Mouse (Mus musculus) R1 (cell line): ENCODE data around the gene Ercc1.

Experiments
- DNase-seq: peaks from one replicate; pipeline ENCODE4 v3.0.0-alpha.2; 2018; ENCODE audit warnings: low read depth, low spot score

Ercc1 gene

GRCm38 (mm10) chr7:19337122-19337521 lies 7.5 kb upstream of the Ercc1 start:
- DNase-seq, result no peak

DNA sequence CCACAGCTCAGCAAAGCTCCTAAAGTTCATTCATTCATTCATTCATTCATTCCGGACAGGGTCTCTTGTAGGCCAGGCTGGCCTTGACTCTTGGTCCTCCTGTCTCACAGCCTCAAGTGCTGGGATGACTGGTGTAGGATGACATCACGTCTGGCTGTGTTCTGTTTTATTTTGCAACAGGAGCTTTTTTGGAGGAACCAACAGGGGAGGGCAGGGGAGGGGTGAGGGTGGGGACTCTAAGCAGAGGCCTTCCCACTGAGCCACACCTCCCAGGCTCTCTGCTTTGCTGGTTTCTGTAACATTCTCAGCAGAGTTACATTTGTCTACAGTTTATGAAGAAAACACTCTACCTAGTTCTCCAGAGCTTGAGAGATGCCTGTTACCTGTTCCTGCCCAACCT lies 6.5 kb upstream of the Ercc1 start:
- DNase-seq, result no peak

- no peak for DNase-seq
These were observed 6.0 kb upstream of the Ercc1 start for GRCm38 (mm10) chr7:19338596-19338995.

- peak; percentile 49 for DNase-seq
These were observed 3.3 kb upstream of the Ercc1 start for GRCm38 (mm10) chr7:19341250-19341649.

GRCm38 (mm10) chr7:19341761-19342409 lies 2.7 kb upstream of the Ercc1 start:
- peak; percentile 78 for DNase-seq

DNA sequence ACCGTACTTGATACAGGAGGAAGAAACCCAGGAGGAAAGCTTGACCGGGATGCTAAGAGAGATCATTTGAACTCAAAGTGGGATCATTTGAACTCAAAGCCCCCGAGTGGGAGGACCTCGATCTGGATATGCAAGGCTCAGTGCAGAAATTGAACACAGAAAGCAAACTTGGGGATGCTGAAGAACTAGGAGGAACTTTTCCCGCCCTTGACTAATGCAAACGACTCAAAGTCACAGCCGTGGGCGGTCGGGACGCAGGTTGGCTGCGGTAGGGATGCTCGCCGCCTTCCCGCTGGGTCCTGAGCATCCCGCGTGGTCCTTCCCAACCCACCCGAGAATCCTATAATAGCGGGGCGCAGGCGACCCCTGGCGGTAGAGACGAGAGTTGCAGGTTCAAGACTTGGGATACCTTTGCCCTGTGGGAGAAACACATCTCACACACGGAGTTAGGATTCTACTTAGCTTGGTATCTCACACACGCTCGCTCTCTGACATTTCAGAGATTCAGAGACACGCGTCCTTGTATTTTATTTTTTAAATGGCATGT lies 2.0 kb upstream of the Ercc1 start:
- DNase-seq, result peak; percentile 18

DNA sequence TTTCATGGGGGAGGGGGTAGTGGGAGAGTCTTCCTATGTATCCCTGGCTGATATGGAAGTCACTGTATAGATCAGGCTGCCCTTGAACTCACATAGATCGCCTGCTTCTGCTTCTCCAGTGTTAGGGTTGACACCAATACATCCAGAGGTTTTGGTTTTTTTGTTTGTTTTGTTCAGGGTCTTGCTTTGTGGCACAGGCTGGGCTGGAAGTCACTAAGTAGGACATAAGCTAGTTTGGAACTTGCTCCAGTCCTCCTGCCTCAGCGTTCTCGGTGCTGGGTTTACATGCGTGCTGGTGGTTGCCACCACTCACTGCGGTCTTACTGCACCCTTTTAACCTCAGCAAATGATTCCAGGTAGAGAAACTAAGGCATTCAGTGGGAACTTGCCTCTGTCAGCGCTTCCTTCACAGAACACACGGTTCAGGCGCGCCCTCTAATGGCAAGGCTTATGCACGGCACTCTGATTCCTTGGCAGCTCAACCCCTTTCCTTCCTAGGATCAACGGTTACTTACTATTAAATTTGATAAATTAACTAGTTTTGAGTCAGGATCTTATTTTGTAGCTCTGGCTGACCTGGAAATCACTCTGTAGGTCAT lies 1.3 kb upstream of the Ercc1 start:
- DNase-seq, result peak; percentile 90

GRCm38 (mm10) chr7:19344938-19345471 lies 427 bp downstream of the Ercc1 start:
- DNase-seq, result peak; percentile 100

DNA sequence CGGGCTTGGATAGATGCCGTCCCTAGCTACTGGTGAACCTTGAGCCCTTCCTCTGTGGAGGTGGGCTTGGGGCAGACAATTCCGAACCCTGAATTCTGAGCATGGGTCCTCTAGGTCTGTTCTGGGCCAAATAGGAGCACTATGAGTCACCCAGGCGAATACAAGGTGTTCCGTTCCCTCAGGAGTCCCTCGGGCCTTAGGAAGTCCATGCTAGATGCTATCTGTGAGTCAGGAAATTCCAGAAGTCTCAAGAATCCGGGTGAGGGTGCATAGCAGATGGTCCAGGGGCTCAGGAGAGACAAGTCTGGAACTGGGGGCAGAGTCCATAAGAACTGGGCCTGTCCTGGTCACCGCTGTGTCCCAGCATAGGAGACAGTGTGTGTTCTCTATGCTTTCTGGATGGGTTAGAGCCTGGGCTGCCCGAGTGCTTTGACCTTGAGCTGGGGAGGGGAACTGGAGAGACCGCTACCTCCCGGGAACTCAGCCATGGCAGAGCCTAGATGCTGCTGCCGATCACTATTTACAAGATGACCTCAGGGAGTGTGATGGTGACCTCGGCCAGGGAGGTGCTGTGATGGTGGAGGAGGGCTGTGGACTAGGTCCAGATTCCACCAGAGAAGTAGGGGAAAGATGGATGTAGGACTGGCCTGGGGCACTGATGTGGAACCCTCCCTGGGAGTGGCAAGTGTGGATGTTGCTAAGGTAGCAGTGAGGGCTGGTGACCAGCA lies 4.8 kb downstream of the Ercc1 start:
- DNase-seq, result no peak

DNA sequence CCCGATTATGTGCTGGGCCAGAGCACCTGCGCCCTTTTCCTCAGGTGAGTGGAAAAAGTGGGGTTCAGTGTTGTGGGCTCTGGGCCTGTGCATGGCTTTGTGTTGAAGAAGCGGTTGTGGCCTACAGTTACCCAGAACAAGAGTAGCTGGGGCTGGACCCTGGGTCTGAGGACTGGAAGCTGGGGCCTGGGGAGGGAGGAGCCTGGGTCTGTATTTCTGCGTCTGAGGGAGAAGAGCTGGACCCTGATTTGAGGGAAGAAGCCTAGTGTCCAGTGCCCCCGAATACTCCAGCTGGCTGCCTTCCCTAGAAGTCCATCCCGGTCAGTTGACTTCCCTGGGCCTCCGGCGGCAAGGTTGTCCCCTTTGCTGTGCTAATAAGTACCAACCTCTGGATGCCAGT lies 5.6 kb downstream of the Ercc1 start:
- DNase-seq, result no peak

GRCm38 (mm10) chr7:19354991-19355390 lies 10.4 kb downstream of the Ercc1 start:
- no peak for DNase-seq

DNA sequence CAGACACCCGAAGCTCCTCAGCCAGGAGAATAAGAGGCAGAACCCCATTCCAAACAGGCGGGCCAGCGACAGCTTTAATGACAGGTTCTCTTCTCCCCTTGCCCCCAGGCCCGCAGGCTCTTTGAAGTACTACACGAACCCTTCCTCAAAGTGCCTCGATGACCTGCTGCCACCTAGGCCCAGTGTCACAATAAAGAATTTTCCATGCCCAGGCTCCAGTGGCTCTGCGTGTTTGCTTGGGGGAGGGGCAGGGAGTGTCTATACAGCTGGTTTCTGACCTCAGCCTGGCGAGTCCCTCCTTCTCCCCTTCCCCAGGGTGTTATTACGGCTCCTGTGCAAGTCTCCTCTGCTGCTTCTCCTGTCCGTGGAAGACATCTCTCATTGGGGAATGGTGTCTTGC lies 11.7 kb downstream of the Ercc1 start:
- no peak for DNase-seq

GRCm38 (mm10) chr7:19357381-19358375 lies 13.1 kb downstream of the Ercc1 start:
- no peak for DNase-seq

- DNase-seq, result no peak
These were observed 14.1 kb downstream of the Ercc1 start for GRCm38 (mm10) chr7:19358634-19359033.

DNA sequence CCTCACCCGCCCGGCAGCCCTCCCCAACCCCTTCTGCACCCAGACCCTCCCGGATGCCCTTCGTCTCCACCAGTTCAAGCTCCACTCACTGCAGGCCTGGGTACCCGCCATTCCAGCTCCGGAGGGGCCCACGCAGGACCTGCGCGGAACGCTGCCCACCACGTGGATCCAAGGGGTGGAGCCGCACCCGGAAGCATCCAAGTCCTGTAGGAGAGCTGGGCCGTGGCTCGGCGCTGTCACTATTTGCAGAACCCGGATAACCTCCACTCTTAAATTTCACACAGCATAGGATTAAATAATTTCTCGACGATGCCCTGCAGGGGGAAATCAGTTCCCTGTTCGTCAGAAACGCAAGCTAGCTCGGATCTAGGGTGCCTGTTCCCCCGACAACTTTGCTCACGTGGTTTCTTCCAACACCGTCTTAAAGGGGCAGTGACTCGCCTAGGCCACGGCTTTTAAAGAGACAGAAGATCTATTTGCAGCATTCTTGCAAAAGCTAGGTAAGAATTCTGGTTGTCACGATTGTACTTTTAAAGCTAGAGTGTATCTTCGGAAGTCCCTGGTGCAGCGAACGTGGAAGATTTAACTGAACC lies 14.8 kb downstream of the Ercc1 start, which contains the start of the genes Cd3eap and Ppp1r13l:
Cd3eap (minus strand) TSS at position 185 of the 593 bp plus-strand sequence.
Ppp1r13l (plus strand) TSS at position 451 of the 593 bp plus-strand sequence.
- DNase-seq, result peak; percentile 96

DNA sequence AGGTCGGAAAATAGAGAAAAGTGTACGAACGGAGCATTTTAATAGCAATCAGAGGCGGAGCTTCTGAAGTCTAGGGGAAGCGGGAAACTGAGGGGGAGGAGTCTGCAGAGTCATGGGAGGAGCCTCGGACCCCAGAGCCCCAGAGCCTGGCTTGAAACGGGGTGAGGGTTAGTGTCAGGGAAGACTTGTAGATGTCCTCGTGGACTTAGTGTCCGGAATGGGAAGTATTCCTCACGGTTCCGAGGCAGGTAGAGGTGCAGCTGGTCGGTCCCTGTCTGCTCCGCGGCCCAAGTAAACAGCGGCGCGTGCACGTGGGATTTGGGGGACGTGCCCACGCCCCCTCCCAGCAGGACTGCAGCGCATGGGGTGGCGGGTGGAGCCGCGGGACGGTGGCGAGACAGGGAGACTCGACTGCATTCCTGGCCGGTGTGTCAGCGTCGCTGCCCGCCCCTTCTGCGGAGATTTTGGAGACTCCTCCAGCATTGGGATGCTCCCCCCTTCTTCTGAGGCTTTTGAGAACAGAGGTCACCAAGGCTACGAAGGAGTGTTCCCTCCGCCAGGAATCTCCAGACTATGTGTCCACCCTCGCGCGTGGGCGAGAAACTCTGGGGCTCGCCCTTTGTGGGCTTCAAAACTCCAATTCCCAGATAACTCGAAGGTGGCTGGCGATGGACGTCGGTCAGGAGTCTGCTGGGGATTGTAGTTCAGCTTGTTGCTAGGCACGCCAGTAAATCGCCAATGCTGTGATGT lies 15.5 kb downstream of the Ercc1 start:
- peak; percentile 95 for DNase-seq

GRCm38 (mm10) chr7:19360944-19361343 lies 16.4 kb downstream of the Ercc1 start:
- DNase-seq, result peak; percentile 94

DNA sequence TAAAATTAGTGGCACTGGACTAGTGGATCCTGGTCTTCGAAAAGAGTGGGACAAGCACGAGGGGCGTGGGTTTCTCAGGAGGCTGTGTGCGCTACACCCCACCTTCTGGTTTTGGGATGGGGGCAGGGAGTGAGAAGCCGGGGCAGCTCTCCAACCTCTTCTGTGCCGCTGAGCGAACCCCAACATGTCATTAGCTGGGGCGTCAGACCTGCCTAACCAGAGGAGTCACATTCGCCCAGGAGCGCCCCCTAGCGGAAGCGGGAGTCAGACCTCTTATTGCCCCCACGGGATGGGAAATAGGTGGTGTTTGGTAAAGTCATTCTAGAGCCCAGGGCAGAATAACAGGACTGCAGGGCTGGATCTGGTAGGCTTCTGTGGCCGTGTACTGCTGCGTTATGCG lies 17.1 kb downstream of the Ercc1 start:
- DNase-seq, result peak; percentile 80

- no peak for DNase-seq
These were observed 17.7 kb downstream of the Ercc1 start for GRCm38 (mm10) chr7:19362276-19362675.

- peak; percentile 90 for DNase-seq
These were observed 19.3 kb downstream of the Ercc1 start for GRCm38 (mm10) chr7:19363881-19364280.
